Mouse (Mus musculus): Measurements from ENCODE around the gene Hemgn. TPM values are rescaled to one million over a fixed set of nuclear protein-coding genes. Genes with fewer than 3 reads are reported as not detected.

Gene Hemgn
- polyA plus RNA-seq, 1 experiment from 2014 or later: 0.22 TPM

DNA sequence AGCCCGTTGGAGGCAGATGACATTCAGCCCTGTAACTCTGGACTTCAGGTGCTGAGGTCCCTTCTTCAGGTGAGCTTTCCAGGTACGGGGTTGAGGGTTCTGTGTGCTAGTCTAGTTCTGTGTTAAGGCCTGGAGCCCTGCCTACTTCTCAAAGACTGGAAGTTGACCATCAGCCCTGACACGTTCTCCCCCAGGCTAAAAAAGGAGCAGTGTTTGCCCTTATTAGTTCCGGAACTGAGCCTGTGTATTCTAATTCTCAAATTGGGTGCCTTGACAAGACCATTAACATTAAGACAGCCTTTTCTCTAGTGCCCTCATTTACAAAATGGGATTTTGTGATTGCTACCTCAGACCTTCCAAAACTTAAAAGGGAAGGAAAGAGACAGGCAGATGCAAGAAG is 66.2 kb downstream of the Hemgn start:
- Histone ChIP-seq H3K36me3 (no peaks in the 10 kb centered on the region), H3K27ac (no peak overlapping the region), H3K4me3 (no peak overlapping the region), H3K4me1 (replicated peaks) (peaks cover 22% of the 10 kb centered on the region), H3K4me2 (no peak overlapping the region), H3K9me3 (no peaks in the 10 kb centered on the region), H3K9ac (no peak overlapping the region), H3K27me3 (peaks cover 99% of the 10 kb centered on the region)
- ATAC-seq (ENCODE audit: low FRiP score): no peak
- 10% methylated on average over 4 of the region's 4 CpGs for WGBS

DNA sequence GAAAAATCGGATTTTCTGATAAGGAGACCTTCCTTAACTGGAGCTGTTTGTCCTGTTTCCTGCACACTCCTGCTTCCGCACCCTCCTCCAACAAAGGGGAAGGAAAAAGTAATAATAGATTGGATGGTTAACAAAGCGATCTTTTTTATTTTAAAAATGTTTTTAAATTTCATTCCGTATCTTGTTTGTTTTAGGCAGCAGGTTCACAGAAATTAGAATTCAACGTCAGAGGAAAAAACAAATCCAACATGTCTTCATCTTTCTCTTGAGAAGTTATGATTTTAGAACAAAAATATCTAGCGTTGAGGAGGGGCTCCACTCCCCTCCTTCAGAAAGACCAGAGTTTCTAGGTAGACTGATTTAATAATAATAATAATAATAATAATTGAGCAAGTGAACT is 67.1 kb downstream of the Hemgn start:
- ATAC-seq (ENCODE audit: low FRiP score): no peak
- H3K27ac ChIP-seq: no peak overlapping the region
- H3K4me2 ChIP-seq: no peak overlapping the region
- H3K4me3 ChIP-seq: no peak overlapping the region
- peaks cover 99% of the 10 kb centered on the region for H3K27me3 ChIP-seq
- WGBS: 26% methylated on average over 6 of the region's 6 CpGs
- no peaks in the 10 kb centered on the region for H3K36me3 ChIP-seq
- peaks cover 22% of the 10 kb centered on the region for H3K4me1 ChIP-seq (replicated peaks)
- H3K9me3 ChIP-seq: no peaks in the 10 kb centered on the region
- no peak overlapping the region for H3K9ac ChIP-seq

DNA sequence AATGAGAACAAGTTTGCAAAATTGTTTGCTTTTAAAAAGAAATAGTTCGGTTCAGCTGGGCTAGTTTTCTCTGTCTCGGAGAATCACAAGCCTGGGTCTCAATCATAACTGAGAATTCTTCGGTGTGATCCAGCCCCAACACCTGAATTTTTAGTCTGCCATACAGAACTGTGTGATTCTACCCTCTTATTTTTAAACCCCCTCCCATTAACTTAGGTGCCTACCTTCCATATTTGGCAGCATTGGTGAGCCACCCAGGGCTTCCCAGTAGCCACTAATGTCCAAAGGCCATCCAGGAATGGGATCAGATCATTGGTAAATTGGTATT is 67.6 kb downstream of the Hemgn start:
- Histone ChIP-seq H3K27me3 (peaks cover 99% of the 10 kb centered on the region), H3K9me3 (no peaks in the 10 kb centered on the region), H3K4me3 (no peak overlapping the region), H3K4me2 (no peak overlapping the region), H3K9ac (no peak overlapping the region), H3K27ac (no peak overlapping the region), H3K36me3 (no peaks in the 10 kb centered on the region), H3K4me1 (replicated peaks) (peaks cover 22% of the 10 kb centered on the region)
- 21% methylated on average over 3 of the region's 3 CpGs for WGBS
- ATAC-seq (ENCODE audit: low FRiP score): no peak

DNA sequence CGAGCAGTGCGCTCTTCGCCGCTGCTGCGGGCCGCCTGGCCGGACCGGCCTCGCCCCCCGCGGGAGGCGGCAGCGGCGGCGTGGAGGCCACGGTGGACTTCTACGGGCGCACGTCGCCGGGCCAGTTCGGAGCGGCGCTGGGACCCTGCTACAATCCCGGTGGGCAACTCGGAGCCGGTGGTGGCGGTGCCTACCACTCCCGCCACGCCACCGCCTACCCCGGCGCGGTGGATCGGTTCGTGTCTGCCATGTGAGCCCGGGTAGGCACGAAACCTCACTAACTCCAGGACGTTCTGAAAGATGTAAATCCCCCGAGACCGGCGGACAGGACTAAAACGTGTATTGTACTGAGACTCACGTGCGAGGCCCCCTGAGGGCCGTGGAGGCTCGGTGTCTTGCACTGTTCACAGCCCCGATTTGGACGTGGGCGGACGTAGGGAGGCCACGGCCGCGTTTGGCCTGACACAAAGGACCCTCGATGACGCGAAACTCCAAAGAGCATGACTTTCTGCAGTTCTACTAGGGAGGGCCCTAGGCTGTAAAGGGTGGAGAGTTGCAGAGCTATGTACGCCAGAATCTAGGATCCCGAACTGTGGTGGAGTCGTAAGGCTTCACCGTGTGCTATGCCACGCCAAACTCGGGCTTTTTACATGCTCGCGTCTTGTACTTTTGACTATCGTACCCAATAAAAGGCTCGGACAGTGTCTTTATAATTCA is 68.1 kb downstream of the Hemgn start:
- Histone ChIP-seq H3K27me3 (peaks cover 99% of the 10 kb centered on the region), H3K4me1 (replicated peaks) (peaks cover 22% of the 10 kb centered on the region), H3K9ac (no peak overlapping the region), H3K9me3 (no peaks in the 10 kb centered on the region), H3K4me3 (peak overlapping the region; percentile 36), H3K4me2 (no peak overlapping the region), H3K36me3 (no peaks in the 10 kb centered on the region), H3K27ac (no peak overlapping the region)
- WGBS: 2% methylated on average over 67 of the region's 67 CpGs
- no peak for ATAC-seq (ENCODE audit: low FRiP score)

- H3K4me1 ChIP-seq (replicated peaks): peaks cover 25% of the 10 kb centered on the region
- no peaks in the 10 kb centered on the region for H3K9me3 ChIP-seq
- H3K9ac ChIP-seq: no peak overlapping the region
- H3K4me3 ChIP-seq: peak overlapping the region; percentile 36
- peak overlapping the region; percentile 52 for H3K4me2 ChIP-seq
- H3K36me3 ChIP-seq: no peaks in the 10 kb centered on the region
- H3K27me3 ChIP-seq: peaks cover 99% of the 10 kb centered on the region
- H3K27ac ChIP-seq: no peak overlapping the region
- ATAC-seq (ENCODE audit: low FRiP score): 0 out of 2 replicates have a peak, but pooled peaks have one; percentile 24
- WGBS: under 1% methylated on average over 47 of the region's 51 CpGs
Observed at GRCm38 (mm10) chr4:46344288-46344687, 69.0 kb downstream of the Hemgn start.

Other genes starting within 250 kb of the Hemgn start
- 32.8 and 34.2 TPM in 2 replicates for gene Xpa, start 217.2 kb downstream of the Hemgn start, polyA plus RNA-seq (2015; fragmentation: Nextera tagmentation; extraction: Ambion mirVana)
- not detected in 2 replicates for gene Foxe1, start 69.9 kb downstream of the Hemgn start, polyA plus RNA-seq (2015; fragmentation: Nextera tagmentation; extraction: Ambion mirVana)
- 8.9 and 10.0 TPM in 2 replicates for gene Trmo, start 24.1 kb downstream of the Hemgn start, polyA plus RNA-seq (2015; fragmentation: Nextera tagmentation; extraction: Ambion mirVana)
- 97.0 and 104 TPM in 2 replicates for gene Anp32b, start 37.4 kb upstream of the Hemgn start, polyA plus RNA-seq (2015; fragmentation: Nextera tagmentation; extraction: Ambion mirVana)
- 64.7 and 67.5 TPM in 2 replicates for gene Nans, start 75.7 kb upstream of the Hemgn start, polyA plus RNA-seq (2015; fragmentation: Nextera tagmentation; extraction: Ambion mirVana)
- 0.93 and 0.96 TPM in 2 replicates for gene Trim14, start 122.6 kb upstream of the Hemgn start, polyA plus RNA-seq (2015; fragmentation: Nextera tagmentation; extraction: Ambion mirVana)
- 6.0 and 6.7 TPM in 2 replicates for gene Coro2a, start 188.7 kb upstream of the Hemgn start, polyA plus RNA-seq (2015; fragmentation: Nextera tagmentation; extraction: Ambion mirVana)
- 0.73 and 0.75 TPM in 2 replicates for gene Tbc1d2, start 236.7 kb upstream of the Hemgn start, polyA plus RNA-seq (2015; fragmentation: Nextera tagmentation; extraction: Ambion mirVana)

All from hindbrain, embryonic 13.5 days (tissue).